Mouse (Mus musculus) lung, embryonic 14.5 days (tissue): ENCODE data around the gene Gata3. TPM values are rescaled to one million over a fixed set of nuclear protein-coding genes. Genes with fewer than 3 reads are reported as not detected.

Experiments
- ATAC-seq: fragments of 200-750 bp; cut with Nextera tagmentation; 2 replicates; pipeline ENCODE4 v1.8.0; 2017; ENCODE audit warnings: mild to moderate bottlenecking, moderate TSS enrichment, moderate library complexity; ENCODE audit not compliant: insufficient read depth
- DNase-seq: peaks from one replicate; pipeline ENCODE4 v3.0.0-alpha.2; 2015
- H3K27ac ChIP-seq: fragments of 300-500 bp; sonication (generic); 2 replicates; pipeline ENCODE4 v1.5.1; 2014; ENCODE audit warnings: low read depth, mild to moderate bottlenecking, moderate library complexity
- H3K27me3 ChIP-seq: fragments of 300-500 bp; sonication (generic); 2 replicates; pipeline ENCODE4 v1.6.1; 2014; ENCODE audit warnings: low read length, control low read depth; ENCODE audit not compliant: insufficient read depth
- H3K36me3 ChIP-seq: fragments of 300-500 bp; sonication (generic); 2 replicates; pipeline ENCODE4 v1.6.1; 2014; ENCODE audit warnings: control low read depth; ENCODE audit not compliant: insufficient read depth
- H3K4me1 ChIP-seq: fragments of 300-500 bp; sonication (generic); 2 replicates; pipeline ENCODE4 v1.6.1; 2014; ENCODE audit warnings: antibody characterized with exemption, control low read depth; ENCODE audit not compliant: insufficient read depth
- H3K4me2 ChIP-seq: fragments of 300-500 bp; sonication (generic); 2 replicates; pipeline ENCODE4 v1.6.1; 2014; ENCODE audit warnings: mild to moderate bottlenecking
- H3K4me3 ChIP-seq: fragments of 300-500 bp; sonication (generic); 2 replicates; pipeline ENCODE4 v1.5.1; 2014; ENCODE audit warnings: low read depth, low read length
- H3K9ac ChIP-seq: fragments of 300-500 bp; sonication (generic); 2 replicates; pipeline ENCODE4 v1.6.1; 2014
- H3K9me3 ChIP-seq: fragments of 300-500 bp; sonication (generic); 2 replicates; pipeline ENCODE4 v1.6.1; 2016; ENCODE audit warnings: low read depth, low read length, control low read depth
- CTCF ChIP-seq: IDR thresholded peaks from 2 replicates; pipeline ENCODE4 v1.5.1; 2016; ENCODE audit warnings: antibody characterized with exemption, low read depth
- WGBS: fragments of 180-500 bp; shearing (Covaris S2); extraction: QIAGEN DNeasy Blood & Tissue Kit; methylation state at CpG from one replicate; pipeline ENCODE4 v1.1.7; 2014; 5-methylcytosine and 5-hydroxymethylcytosine counted together
- polyA plus RNA-seq: library from polyadenylated mRNA; unstranded; fragments of >200 nt; fragmentation: Nextera tagmentation; extraction: Ambion mirVana; gene quantifications from 2 replicates; pipeline ENCODE4 v1.2.1, GENCODE M21; 2014

The Gata3 gene
- polyA plus RNA-seq, 1 experiment from 2014 or later, result 2.9 TPM

- H3K36me3 ChIP-seq, result no peaks in the 10 kb centered on the region
- TF ChIP-seq CTCF, result no peak
- no peak overlapping the region for H3K4me3 ChIP-seq
- DNase-seq, result no peak
- H3K27me3 ChIP-seq, result no peaks in the 10 kb centered on the region
- 20% methylated on average over 3 of the region's 3 CpGs for WGBS
- no peaks in the 10 kb centered on the region for H3K4me1 ChIP-seq
- ATAC-seq, result no peak
- no peak overlapping the region for H3K27ac ChIP-seq
- no peak overlapping the region for H3K9ac ChIP-seq
- H3K9me3 ChIP-seq, result no peaks in the 10 kb centered on the region
- H3K4me2 ChIP-seq, result no peak overlapping the region
Measured at GRCm38 (mm10) chr2:9827624-9828023, 62.2 kb downstream of the Gata3 start.

DNA sequence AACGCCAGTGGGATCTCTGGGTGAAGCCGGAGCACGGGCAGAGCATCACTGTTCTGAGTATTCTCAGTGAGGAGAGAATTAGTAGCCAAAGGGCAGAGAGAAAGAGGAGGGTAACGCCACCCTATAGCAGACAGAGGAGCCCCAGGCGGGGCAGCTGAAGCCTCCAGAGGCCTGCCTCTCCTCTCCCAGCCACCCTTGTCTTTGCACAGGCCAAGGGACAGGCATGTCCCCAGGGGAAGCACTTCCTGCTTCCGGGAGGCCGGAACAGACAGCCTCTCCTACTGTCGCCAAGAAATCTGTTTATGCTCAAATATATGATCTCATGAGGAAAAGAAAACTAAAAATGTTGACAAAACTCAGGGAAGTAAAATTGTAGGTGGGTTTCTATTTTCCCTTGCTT is 69.2 kb downstream of the Gata3 start:
- Histone ChIP-seq H3K4me3 (no peak overlapping the region), H3K27me3 (no peaks in the 10 kb centered on the region), H3K9me3 (no peaks in the 10 kb centered on the region), H3K4me2 (no peak overlapping the region), H3K4me1 (no peaks in the 10 kb centered on the region), H3K27ac (no peak overlapping the region), H3K36me3 (no peaks in the 10 kb centered on the region), H3K9ac (no peak overlapping the region)
- no peak for TF ChIP-seq CTCF
- ATAC-seq, result no peak
- 79% methylated on average over 8 of the region's 8 CpGs for WGBS
- no peak for DNase-seq

DNA sequence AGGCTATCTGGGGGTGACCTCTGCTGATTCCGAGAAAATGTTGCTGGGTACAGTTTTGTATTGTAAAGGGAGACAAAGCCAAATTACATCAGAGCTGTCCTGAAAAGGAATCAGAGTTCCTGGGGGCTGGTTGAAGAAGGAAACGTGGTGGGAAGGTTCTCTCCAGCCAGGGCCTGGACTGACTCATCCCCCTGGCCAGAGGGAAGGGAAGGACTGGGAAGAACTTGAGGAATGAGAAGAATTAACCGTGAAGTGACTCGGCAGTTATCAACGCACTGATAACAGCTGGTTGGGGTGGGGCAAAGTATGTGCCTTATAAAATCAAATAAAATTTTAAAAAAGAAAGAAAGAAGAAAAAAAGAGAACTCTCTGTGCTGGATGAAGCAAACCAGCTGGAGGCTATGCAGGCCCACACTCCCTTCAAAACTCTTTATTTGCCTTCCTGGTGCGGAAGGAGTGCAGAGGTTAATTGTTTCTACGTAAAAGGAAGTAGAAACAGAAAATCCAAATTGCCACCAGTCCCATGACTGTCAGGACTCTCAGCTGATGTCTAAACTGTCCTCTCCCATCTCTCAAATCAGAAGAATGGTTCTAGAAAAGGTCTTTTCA is 71.6 kb downstream of the Gata3 start:
- Histone ChIP-seq H3K27me3 (no peaks in the 10 kb centered on the region), H3K9me3 (no peaks in the 10 kb centered on the region), H3K4me2 (no peak overlapping the region), H3K4me3 (no peak overlapping the region), H3K36me3 (no peaks in the 10 kb centered on the region), H3K9ac (no peak overlapping the region), H3K27ac (no peak overlapping the region), H3K4me1 (no peaks in the 10 kb centered on the region)
- peak; percentile 37 for DNase-seq
- WGBS, result 31% methylated on average over 7 of the region's 7 CpGs
- peak; percentile 63; the same call in 1 of the 2 replicates for ATAC-seq
- TF ChIP-seq CTCF, result no peak

Other genes with a start within 250 kb of the Gata3 start
- not detected in 2 replicates for gene 4930412O13Rik, start 8.8 kb downstream of the Gata3 start, polyA plus RNA-seq
- not detected in 2 replicates for gene 9230102O04Rik, start 494 bp downstream of the Gata3 start, polyA plus RNA-seq
- gene Taf3, start 158.6 kb upstream of the Gata3 start, polyA plus RNA-seq, result 15.9 and 16.0 TPM in 2 replicates
- 552 and 584 TPM in 2 replicates for gene Atp5c1, start 190.5 kb upstream of the Gata3 start, polyA plus RNA-seq
- 29.2 and 32.3 TPM in 2 replicates for gene Kin, start 190.6 kb upstream of the Gata3 start, polyA plus RNA-seq
- 2.6 and 2.7 TPM in 2 replicates for gene Itih2, start 241.4 kb upstream of the Gata3 start, polyA plus RNA-seq